Mouse (Mus musculus) G1E (cell line): ENCODE measurements at regions not wholly inside any gene's neighbourhood (a gene's known extent, or its start where the extent isn't known, plus 50 kb on each side); places are given as distances from the start of the nearest gene placed in this dataset.

Experiments
- CTCF ChIP-seq: IDR thresholded peaks from 2 replicates; pipeline ENCODE4 v1.5.1; 2012; ENCODE audit warnings: low read depth, low read length, inconsistent platforms, mixed read lengths
- POLR2AphosphoS5 ChIP-seq: IDR thresholded peaks from 2 replicates; pipeline ENCODE4 v1.6.1; 2012; ENCODE audit warnings: low read depth, low read length, inconsistent platforms; ENCODE audit not compliant: insufficient replicate concordance
- TAL1 ChIP-seq: conservative IDR thresholded peaks from 2 replicates; pipeline ENCODE4 v1.6.1; 2012; ENCODE audit warnings: low read depth, low read length, inconsistent platforms, mixed read lengths

GRCm38 (mm10) chr10:118981446-118981845, 111.4 kb upstream of the Dyrk2 start:
- TF ChIP-seq CTCF = no peak
- no peak for TF ChIP-seq POLR2AphosphoS5
- no peak for TF ChIP-seq TAL1
